Mouse (Mus musculus): ENCODE results near the gene Vsir. TPM values are rescaled to one million over a fixed set of nuclear protein-coding genes. Genes with fewer than 3 reads are reported as not detected.

The Vsir gene
- total RNA-seq, 2 experiments from 2014 or later: 4.7 TPM

DNA sequence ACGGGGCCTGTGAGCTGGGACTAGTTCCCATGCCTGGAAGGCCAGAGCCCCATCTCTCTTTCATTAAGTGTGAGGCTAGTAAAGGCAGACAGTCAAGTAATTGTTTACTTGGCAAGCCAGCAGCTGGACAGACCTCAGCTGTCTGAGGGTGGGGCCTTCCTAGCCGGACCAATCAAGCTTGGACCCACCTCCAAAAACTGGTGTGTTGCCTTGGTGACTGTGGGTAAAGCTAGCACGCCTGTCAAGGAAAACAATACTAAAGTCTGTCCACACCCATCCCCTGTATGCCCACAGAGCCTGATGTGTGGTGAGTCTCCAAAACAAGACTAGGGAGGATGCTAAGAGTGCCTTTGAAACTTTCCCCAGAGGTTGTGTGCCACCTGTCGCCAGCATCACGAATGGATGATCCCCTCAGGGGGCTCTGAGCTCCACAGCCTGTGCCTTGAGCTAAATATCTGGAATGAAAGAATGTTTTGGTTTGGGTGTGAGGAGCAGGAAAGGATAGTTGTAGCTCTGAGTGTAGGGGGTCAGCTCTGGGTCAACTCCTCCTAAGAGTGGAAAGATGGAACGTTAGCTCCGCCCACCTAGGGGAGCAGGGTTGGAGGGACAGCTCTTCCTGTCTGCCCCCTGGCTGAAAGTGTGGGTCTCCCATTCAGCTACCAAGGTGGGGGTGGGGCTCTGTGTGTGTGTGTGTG is 5.3 kb downstream of the Vsir start:
- ATAC-seq (replicated peaks; ENCODE audit: low FRiP score, low TSS enrichment, poor library complexity, severe bottlenecking): peak; percentile 65

DNA sequence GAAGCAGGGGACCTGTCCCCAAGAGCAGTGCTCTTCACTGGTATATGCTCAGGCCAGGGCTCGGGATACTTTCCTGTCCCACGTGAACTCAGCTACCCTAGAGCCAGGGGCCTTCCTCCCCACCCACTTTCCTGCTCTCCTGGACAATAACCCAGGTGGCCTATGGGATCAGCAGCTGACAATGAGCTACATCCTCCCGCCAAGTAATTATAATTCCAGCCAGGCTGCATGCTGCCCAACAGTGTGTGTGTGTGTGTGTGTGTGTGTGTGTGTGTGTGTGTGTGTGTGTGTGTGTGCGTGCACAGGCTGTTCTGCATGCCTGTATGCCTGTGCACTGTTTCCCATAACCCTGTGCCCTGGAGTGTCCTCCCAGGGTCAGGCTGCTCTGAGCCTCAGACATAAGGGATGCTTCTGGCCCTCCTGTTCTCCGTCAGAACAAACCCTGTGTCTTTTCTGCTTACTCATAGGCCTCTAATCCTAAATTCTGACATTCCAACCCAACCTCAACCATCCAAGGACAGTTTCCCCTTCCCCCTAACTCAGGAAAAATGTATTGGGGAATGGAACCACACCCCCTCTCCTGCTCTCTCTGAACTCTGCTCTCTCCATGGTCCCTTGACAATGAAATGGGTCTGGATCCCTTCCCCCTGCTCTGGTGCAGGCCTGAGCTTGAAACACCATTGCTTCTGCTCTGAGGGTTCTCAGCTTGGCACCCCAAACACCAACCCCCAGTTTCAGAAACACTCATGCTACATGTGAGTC is 6.8 kb downstream of the Vsir start:
- ATAC-seq (replicated peaks; ENCODE audit: low FRiP score, low TSS enrichment, poor library complexity, severe bottlenecking): no peak

DNA sequence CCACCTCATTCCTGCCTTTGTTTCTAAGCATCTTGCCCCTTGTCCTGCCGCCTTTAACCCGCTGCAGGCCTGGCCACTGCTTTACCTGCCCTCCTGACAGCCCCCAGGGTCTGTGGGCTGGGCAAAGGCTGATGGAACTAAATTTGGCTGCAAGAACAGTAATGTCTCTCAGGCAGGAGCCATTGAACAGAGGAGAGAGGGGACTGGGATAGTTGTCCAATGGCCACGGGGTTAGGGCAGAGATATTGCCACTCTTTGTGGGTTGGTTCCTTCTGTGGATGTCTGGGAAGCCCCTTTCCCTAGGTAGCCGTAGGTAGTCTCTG is 7.3 kb downstream of the Vsir start:
- ATAC-seq (replicated peaks; ENCODE audit: low FRiP score, low TSS enrichment, poor library complexity, severe bottlenecking): no peak

DNA sequence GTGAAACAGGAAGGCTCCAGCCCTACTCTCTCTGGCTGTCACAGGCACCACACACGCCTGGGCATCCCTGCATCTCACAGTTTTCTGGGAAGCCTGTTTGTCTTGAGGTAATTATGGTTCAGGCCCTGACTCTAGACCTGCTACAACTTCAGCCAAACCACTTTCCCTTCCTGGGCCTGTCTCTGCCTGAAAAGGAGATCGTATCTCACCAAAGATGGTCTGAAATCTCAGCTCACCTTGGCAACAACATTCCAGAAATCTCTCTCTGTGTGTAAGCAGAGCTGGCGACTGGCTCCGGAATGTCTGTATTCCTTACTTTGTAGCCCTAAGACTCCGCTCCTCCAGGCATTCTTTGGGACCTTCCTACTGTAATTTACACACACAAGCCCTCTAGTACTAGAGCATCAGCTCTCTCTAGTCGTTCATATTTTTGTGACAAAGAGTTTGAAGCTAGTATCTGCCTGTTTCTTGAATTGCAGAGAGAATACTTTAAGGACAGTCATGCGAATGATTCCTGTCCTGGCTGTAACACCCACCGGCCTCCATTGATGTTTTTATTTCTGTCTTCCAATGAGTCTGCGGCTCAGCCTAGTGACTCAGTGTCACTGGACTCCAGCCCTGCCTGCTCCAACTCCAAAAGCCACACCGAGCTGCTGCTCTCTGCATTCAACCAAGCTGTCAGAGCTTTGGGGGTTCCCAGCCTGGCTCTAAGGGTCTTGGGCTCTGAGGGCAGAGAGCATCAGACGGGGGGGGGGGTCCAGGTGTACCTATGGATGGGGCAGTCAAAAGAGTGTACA is 8.4 kb downstream of the Vsir start:
- no peak for ATAC-seq (replicated peaks; ENCODE audit: low FRiP score, low TSS enrichment, poor library complexity, severe bottlenecking)

DNA sequence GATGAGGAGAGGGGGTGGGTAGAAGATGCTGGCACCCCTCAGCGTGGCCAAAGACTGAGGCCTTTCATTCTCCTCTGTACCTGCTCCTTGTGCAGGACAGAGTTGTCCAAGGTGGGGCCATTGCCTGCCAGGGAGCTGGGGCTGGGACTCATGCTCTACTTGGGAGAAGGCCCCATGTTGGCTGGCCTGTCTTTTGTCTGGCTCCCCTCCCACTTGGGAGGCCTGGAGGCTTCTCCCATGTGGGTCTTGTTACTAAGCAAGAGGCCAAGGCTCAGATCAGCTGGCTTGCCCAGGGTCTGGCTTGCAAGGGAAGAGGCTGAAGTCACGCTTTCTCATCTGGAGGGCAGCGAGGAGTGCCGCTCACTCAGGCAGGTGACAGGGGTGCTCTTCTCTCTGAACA is 10.8 kb downstream of the Vsir start:
- no peak for ATAC-seq (replicated peaks; ENCODE audit: low FRiP score, low TSS enrichment, poor library complexity, severe bottlenecking)

DNA sequence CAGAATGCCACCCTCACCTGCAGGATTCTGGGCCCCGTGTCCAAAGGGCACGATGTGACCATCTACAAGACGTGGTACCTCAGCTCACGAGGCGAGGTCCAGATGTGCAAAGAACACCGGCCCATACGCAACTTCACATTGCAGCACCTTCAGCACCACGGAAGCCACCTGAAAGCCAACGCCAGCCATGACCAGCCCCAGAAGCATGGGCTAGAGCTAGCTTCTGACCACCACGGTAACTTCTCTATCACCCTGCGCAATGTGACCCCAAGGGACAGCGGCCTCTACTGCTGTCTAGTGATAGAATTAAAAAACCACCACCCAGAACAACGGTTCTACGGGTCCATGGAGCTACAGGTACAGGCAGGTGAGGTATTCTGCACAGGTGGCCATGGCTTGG is 11.2 kb downstream of the Vsir start:
- ATAC-seq (replicated peaks; ENCODE audit: low FRiP score, low TSS enrichment, poor library complexity, severe bottlenecking): no peak

DNA sequence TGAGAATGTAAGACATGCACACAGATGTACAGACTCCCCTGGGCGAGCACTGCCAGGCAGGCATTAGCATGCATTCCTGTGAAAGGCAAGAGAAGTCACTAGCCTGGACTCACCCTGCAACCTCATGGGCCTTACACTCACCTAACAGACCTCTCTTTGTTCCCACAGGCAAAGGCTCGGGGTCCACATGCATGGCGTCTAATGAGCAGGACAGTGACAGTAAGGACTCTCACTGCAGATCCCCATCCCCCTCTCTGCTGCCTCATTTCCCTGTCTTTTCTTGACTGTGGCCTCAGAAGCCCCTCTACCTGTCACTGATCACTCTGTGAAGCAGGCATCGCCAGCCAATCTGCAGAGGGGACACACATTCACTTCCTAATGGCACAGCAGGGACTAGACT is 12.1 kb downstream of the Vsir start:
- ATAC-seq (replicated peaks; ENCODE audit: low FRiP score, low TSS enrichment, poor library complexity, severe bottlenecking): no peak

DNA sequence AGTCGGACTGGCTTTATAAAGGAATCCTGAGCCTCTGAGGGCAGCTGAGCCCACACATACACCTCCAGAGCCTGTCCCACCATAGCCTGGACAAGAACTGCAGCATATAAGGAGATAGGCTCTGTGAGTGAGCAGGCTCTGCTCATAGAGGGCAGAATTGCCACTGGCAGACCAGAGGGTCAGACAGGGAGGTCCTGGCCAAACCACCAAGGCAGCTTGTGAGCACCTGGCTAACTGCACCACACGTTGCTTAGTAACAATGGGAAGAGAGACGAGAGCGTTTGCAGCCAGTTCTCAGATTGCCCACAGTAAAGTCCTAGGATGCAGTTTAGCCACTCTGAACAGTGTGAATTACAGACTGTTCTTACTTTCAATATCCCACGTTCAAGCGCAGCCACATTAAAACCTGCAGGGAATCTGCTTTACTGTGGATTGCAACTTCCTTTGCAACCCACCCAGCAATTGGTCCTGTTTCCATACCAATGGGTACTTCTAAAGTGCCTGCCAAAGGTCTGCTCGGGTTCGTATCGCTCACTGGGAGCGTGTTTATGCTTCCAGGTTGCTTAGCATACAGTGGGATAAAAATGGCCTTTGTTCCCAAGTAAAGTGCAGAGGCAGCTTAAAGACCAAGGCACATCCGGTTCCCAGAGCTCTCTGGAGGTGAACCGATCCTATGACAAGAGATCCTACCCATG is 15.1 kb downstream of the Vsir start:
- no peak for ATAC-seq (replicated peaks; ENCODE audit: low FRiP score, low TSS enrichment, poor library complexity, severe bottlenecking)

DNA sequence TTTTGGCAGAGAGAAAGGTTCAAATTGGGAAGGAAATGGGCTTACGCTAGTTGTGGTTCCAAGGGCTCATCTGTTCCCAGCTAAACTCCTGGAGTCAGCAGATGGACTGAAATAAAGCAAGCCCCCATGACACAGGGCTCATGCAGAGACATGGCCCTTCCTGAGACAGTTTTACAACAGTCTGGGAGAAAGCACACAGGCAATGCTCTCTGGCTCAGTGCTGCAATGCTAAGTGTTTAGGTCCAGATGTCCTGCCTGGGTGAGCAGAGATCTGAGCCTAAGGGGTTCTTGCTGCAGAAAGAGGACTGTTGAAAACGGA is 15.6 kb downstream of the Vsir start:
- ATAC-seq (replicated peaks; ENCODE audit: low FRiP score, low TSS enrichment, poor library complexity, severe bottlenecking): no peak

DNA sequence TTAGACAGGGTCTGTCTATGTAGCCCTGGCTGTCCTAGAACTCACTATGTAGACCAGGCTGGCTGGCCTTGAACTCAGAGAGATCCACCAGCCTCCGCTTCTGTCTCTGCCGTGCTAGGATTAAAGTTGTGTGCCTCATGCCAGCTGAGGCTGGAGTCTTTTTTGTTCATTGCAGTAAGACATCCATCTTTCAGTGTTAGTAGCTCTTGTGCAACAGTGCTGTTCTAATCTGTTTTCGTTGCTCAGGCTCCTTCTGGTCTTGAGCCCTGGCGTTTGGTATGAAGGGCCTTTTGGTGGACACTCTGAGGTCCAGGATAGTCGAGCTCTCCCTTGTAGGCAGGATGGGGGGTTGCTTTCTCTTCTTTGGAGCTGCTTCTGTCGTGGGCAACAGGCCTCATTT is 16.8 kb downstream of the Vsir start:
- ATAC-seq (replicated peaks; ENCODE audit: low FRiP score, low TSS enrichment, poor library complexity, severe bottlenecking): no peak

DNA sequence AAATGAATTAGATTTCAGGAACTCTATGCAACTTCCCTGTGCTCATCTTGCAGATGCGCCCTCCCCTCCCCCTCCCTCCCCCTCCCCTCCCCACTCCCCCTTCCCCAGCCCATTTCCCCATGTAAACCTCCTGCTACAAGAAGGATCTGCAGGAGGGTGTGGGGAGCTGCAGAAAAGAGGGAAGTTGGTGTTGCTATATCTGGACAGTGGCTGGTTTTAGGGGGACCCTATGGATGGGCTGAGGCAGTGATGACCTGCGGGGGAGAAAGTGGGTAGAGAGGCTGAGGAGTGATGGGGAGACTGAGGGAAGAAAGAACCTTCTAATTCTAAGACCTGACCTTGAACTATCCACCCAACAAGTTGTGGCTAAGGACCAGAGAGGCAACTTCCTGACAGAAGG is 20.5 kb downstream of the Vsir start:
- ATAC-seq (replicated peaks; ENCODE audit: low FRiP score, low TSS enrichment, poor library complexity, severe bottlenecking): no peak

DNA sequence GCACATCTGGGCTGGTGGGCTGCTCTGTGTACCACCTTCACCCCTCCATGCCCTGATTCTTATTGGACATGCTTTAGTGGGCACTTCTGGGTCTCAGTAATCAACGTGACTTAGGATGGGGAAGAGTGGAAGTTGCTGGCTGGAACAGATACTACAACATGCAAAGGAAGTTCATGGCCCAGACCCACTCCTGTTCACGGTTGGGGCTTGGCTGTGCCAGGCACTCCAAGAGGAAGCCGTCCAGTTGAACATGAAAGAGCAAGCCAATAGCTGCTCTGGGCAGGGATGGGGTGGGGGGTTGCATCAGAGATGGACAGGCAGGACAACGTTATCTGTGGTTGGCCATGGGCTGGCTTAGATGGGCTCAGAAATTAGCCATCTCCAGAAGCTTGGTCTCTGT is 21.3 kb downstream of the Vsir start:
- ATAC-seq (replicated peaks; ENCODE audit: low FRiP score, low TSS enrichment, poor library complexity, severe bottlenecking): no peak

DNA sequence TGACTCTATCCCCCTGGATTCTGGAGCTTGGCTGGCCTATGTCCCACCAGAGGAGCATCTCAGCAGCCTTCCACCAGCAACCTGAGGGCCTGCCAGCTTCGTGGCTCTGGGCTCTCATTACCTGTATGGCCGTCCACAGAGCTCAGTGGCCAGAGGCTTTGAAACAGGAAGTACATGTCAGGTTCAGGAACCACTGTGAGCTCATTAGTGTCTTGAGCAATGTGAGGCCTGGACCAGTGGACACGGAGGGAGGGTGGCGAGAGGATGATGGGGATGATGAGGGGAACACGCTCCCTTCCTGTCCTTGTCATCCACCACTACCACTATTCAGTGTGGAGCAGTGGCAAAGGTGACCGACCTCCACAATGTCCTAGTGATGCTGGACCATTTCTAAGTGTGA is 22.8 kb downstream of the Vsir start:
- ATAC-seq (replicated peaks; ENCODE audit: low FRiP score, low TSS enrichment, poor library complexity, severe bottlenecking): no peak

DNA sequence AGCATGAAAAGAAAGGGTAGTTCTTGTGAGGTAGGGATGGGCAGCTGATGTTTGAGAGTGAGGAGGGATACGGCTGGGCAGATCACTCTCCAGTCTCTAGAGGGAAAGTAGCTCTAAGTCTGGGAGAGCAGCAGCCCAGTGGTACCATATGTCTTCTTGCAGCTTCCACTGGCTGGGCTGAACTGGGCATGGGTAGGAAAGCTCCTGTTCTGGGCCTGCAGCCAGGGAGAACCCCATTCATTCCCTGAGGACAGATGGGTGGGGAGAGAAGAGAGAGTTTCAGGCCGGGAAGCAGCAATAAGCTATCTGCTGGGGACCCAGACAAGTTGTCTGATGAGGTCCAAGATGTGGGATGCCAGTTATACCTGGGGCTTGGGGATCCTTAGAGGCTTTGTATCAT is 23.4 kb downstream of the Vsir start:
- no peak for ATAC-seq (replicated peaks; ENCODE audit: low FRiP score, low TSS enrichment, poor library complexity, severe bottlenecking)

DNA sequence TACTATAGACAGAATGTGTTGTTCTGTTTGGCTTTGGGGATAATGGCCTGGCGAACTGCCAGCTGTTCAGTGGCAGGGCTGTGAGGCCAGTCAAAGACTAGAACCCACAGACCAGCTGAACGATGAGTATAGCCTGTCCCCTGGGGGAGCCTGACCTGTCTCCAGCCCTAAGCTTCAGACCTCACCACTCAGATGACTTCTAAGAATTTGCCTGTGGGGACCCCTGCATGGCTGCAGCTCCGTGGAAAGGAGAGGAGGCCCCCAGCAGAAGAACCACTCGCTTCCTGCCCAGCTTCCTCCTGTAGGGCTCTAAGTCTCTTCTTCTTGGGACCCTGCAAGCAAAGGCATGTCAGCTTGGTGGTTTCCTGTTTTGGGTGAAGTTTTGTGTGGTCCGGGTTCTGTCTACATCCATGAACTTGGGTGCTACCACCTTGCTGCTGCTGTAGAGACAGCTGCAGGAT is 24.0 kb downstream of the Vsir start:
- no peak for ATAC-seq (replicated peaks; ENCODE audit: low FRiP score, low TSS enrichment, poor library complexity, severe bottlenecking)

DNA sequence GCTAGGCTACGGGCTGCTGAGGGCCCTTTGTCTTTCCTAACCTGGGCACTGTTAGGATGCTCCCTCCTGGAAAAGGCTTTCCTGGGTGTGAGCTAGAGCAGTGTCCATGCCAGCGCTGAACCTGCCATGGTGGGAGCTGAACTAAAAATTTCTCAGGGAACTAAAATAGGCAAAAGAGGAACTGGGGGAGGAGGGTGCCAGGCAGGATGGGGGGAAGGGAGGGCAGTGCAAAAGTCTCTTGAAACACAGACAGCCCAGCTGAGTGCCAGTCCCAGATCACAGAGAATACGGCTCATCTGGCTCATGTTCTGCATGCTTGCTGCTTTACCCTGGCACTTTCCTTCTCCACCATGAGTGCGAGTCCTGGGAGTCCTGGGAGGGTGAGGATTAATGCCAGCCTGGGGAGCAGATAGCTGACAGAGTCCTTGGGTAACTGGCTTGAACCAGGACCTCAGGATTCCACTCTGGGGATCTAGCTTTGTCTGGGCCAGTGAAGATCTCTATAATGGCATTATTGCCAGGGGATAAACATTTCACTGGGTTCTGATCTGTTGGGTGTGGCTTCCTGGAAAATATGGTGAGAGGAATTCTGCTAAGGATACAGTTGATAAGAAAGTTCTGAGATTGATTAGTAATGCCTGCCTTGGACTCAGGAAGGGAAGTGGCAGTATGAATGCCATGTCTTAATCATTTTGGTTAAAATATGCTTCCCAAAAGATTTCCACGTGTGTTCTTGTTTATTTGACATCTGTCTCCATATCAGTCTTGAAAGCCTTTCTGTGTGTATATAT is 25.1 kb downstream of the Vsir start:
- ATAC-seq (replicated peaks; ENCODE audit: low FRiP score, low TSS enrichment, poor library complexity, severe bottlenecking): no peak

DNA sequence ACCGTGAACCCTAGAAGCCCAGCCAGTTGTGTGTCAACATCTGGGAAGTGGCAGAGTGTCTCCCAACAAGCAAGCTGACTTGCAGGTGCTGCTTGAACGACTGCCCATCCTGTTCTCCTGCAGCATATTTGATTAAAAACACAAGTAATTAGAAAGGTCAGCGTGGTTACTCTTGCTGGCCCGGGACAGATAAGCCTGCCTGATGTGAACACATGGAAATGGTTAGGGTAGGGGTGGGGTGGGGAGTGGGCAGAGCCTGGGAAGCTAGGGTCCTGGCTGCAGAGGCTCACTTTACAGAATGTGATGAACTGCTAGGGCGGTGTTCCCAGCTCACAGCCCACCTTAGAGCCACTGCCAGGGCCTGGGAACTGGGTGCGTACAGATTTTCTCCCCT is 26.9 kb downstream of the Vsir start:
- no peak for ATAC-seq (replicated peaks; ENCODE audit: low FRiP score, low TSS enrichment, poor library complexity, severe bottlenecking)

DNA sequence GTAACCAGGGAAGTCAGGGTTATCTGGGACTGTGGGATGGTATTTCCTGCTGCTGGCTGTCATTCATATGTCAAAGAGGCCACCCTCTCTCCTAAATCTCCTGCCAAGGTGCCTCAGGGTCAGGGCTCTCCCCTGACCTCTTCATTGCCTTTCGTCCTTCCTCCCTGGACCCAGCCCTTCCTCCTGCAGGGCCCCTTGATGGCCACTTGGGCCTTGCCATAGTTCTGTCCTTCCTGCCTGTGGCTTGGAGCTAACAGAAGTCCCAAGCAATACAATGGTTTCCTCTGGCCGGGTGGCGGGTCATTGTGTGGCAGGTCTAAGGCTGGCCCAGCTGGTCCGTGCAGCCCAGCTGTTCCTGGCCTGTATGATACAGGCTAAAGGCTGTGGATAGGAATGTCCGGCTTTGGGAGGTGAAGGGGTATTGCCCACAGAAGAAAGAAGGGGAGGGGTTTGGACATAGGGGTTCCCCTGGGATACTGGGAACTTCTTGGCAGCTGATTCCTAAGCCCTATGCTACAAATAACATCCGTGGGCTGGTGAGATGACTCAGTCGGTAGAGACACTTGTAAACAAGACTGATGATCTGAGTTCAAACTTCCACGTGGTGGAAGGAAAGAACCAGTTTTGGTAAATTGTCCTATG is 27.4 kb downstream of the Vsir start:
- ATAC-seq (replicated peaks; ENCODE audit: low FRiP score, low TSS enrichment, poor library complexity, severe bottlenecking): no peak

DNA sequence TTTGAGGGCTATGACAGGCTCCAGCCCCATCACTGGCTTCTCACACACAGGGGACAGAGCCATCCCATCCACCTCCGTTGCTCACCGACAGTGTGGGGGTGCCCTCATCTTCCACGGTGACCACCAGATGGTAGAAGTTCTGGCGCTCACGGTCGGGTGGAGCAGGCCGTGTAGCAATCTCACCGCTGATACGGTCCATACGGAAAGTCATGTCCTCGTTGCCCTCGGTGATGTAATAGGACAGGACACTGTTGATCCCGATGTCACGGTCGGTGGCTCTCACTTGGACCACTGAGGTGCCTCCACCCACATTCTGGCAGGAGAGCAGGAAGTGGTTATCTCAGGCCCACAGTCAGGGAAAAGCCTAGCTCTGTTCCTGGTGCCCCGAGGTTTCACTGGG is 30.1 kb downstream of the Vsir start:
- ATAC-seq (replicated peaks; ENCODE audit: low FRiP score, low TSS enrichment, poor library complexity, severe bottlenecking): no peak

Measured in megakaryocyte-erythroid progenitor cell, adult 5-6 weeks (primary cell).